Mouse (Mus musculus): ENCODE results near the gene Gm13023. TPM values are rescaled to one million over a fixed set of nuclear protein-coding genes. Genes with fewer than 3 reads are reported as not detected.

Gene Gm13023
- polyA plus RNA-seq (2012; rRNA removed): not detected in 2 replicates

DNA sequence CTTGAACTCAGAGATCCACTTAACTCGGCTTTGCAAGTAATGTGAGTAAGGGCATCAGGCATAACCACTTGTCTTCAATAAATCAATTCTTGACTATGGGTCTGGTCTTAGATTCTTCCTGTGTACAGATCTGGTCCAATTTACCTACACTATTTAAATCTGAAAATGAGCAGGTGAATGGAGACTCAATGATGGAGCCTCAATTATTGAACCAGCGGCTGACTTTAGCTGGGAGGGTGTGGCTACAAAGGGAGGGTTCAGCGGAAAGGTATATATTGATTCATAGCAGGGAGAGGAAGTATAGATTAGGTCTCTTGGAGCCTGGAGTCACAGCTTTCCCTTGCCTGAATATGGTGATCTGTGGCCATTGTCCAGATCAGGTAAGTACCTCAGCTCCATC lies at the start of gene Gm13023:
Gene Gm13023, plus strand, starts transcription at position 301 of the 400 bp plus-strand sequence.

DNA sequence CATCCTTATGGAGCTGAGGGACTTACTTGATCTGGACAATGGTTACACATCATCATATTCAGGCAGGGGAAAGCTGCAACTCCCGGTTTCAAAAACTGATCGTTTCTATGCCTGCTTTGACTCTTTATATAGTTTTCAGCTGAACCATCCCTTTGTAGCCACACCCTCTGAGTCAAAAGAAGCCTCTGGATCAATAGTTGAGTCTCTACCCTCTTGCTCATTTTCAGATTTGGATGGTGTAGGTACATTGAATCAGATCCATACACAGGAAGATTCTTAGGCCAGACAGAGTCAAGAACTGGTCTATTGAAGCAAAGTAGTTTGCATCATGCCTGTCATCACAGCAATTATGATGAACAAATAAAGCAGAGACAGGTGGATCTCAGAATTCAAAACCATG lies 26.8 kb downstream of the Gm13023 start, which contains the start of gene Gm13084:
Gene Gm13084, minus strand, starts transcription at position 101 of the 400 bp plus-strand sequence.

Other genes with a start within 250 kb of the Gm13023 start
- not detected in 2 replicates for gene BC080695, start 237.7 kb upstream of the Gm13023 start, polyA plus RNA-seq (2012; rRNA removed)
- gene Gm13057, start 237.6 kb upstream of the Gm13023 start, polyA plus RNA-seq (2012; rRNA removed): not detected in 2 replicates
- gene Gm13083, start 174.3 kb upstream of the Gm13023 start, polyA plus RNA-seq (2012; rRNA removed): not detected in 2 replicates
- gene Gm13088, start 132.1 kb upstream of the Gm13023 start, polyA plus RNA-seq (2012; rRNA removed): not detected in 2 replicates
- gene Gm13089, start 86.6 kb upstream of the Gm13023 start, polyA plus RNA-seq (2012; rRNA removed): not detected in 2 replicates
- gene Gm13078, start 69.9 kb upstream of the Gm13023 start, polyA plus RNA-seq (2012; rRNA removed): not detected in 2 replicates
- gene Gm13084, start 26.7 kb downstream of the Gm13023 start, polyA plus RNA-seq (2012; rRNA removed): not detected in 2 replicates
- gene Gm13103, start 57.1 kb downstream of the Gm13023 start, polyA plus RNA-seq (2012; rRNA removed): not detected in 2 replicates
- gene Pramef6, start 111.0 kb downstream of the Gm13023 start, polyA plus RNA-seq (2012; rRNA removed): not detected in 2 replicates
- not detected in 2 replicates for gene Pramef25, start 161.7 kb downstream of the Gm13023 start, polyA plus RNA-seq (2012; rRNA removed)
- gene Gm13101, start 177.6 kb downstream of the Gm13023 start, polyA plus RNA-seq (2012; rRNA removed): not detected in 2 replicates
- not detected in 2 replicates for gene Pramef17, start 205.0 kb downstream of the Gm13023 start, polyA plus RNA-seq (2012; rRNA removed)